Mouse (Mus musculus) forebrain, embryonic 16.5 days (tissue): ENCODE results near the gene Dnmbp. TPM values are rescaled to one million over a fixed set of nuclear protein-coding genes. Genes with fewer than 3 reads are reported as not detected.

ENCODE experiments used
- ATAC-seq: fragments of 200-750 bp; cut with Nextera tagmentation; 2 replicates; pipeline ENCODE4 v1.8.0; 2017; ENCODE audit warnings: mild to moderate bottlenecking, moderate library complexity
- H3K27ac ChIP-seq: fragments of 300-500 bp; sonication (generic); 2 replicates; pipeline ENCODE4 v1.5.1; 2014; ENCODE audit warnings: low read length, control low read depth
- H3K27me3 ChIP-seq: fragments of 300-500 bp; sonication (generic); replicated peaks from 2 replicates; pipeline ENCODE4 v1.6.1; 2014; ENCODE audit warnings: low read length; ENCODE audit not compliant: control insufficient read depth, insufficient read depth
- H3K36me3 ChIP-seq: fragments of 300-500 bp; sonication (generic); 2 replicates; pipeline ENCODE4 v1.6.1; 2014; ENCODE audit not compliant: control insufficient read depth, insufficient read depth
- H3K4me1 ChIP-seq: fragments of 300-500 bp; sonication (generic); replicated peaks from 2 replicates; pipeline ENCODE4 v1.6.1; 2014; ENCODE audit warnings: low read length; ENCODE audit not compliant: control insufficient read depth, insufficient read depth
- H3K4me2 ChIP-seq: fragments of 300-500 bp; sonication (generic); 2 replicates; pipeline ENCODE4 v1.6.1; 2014; ENCODE audit warnings: mild to moderate bottlenecking, low read length, control low read depth
- H3K4me3 ChIP-seq: fragments of 300-500 bp; sonication (generic); replicated peaks from 2 replicates; pipeline ENCODE4 v1.5.1; 2014; ENCODE audit warnings: mild to moderate bottlenecking, low read length, control low read depth
- H3K9ac ChIP-seq: fragments of 300-500 bp; sonication (generic); replicated peaks from 2 replicates; pipeline ENCODE4 v1.6.1; 2014; ENCODE audit warnings: low read depth, low read length, control low read depth
- H3K9me3 ChIP-seq: fragments of 300-500 bp; sonication (generic); 2 replicates; pipeline ENCODE4 v1.6.1; 2016; ENCODE audit warnings: low read length; ENCODE audit not compliant: control insufficient read depth
- WGBS: fragments of 180-500 bp; shearing (Covaris S2); extraction: QIAGEN DNeasy Blood & Tissue Kit; methylation state at CpG from one replicate; pipeline ENCODE4 v1.1.7; 2014; 5-methylcytosine and 5-hydroxymethylcytosine counted together
- polyA plus RNA-seq: library from polyadenylated mRNA; unstranded; fragments of >200 nt; fragmentation: Nextera tagmentation; extraction: Ambion mirVana; gene quantifications from 2 replicates; pipeline ENCODE4 v1.2.1, GENCODE M21; 2015

Gene Dnmbp
- polyA plus RNA-seq, 1 experiment from 2014 or later: 7.3 TPM

- Histone ChIP-seq H3K27ac (no peak overlapping the region), H3K36me3 (no peaks in the 10 kb centered on the region), H3K27me3 (no peaks in the 10 kb centered on the region), H3K4me3 (no peak overlapping the region), H3K4me1 (no peaks in the 10 kb centered on the region), H3K9ac (no peak overlapping the region), H3K4me2 (no peak overlapping the region), H3K9me3 (no peaks in the 10 kb centered on the region)
- no peak for ATAC-seq
- 45% methylated on average over 4 of the region's 4 CpGs for WGBS
Measured at GRCm38 (mm10) chr19:43809331-43809730, 130.7 kb downstream of the Dnmbp start.

- Histone ChIP-seq H3K27ac (no peak overlapping the region), H3K27me3 (no peaks in the 10 kb centered on the region), H3K36me3 (no peaks in the 10 kb centered on the region), H3K4me1 (no peaks in the 10 kb centered on the region), H3K4me2 (no peak overlapping the region), H3K9me3 (no peaks in the 10 kb centered on the region), H3K9ac (no peak overlapping the region), H3K4me3 (no peak overlapping the region)
- 78% methylated on average over 10 of the region's 10 CpGs for WGBS
- ATAC-seq: no peak
Measured at GRCm38 (mm10) chr19:43803866-43804265, 136.1 kb downstream of the Dnmbp start.

DNA sequence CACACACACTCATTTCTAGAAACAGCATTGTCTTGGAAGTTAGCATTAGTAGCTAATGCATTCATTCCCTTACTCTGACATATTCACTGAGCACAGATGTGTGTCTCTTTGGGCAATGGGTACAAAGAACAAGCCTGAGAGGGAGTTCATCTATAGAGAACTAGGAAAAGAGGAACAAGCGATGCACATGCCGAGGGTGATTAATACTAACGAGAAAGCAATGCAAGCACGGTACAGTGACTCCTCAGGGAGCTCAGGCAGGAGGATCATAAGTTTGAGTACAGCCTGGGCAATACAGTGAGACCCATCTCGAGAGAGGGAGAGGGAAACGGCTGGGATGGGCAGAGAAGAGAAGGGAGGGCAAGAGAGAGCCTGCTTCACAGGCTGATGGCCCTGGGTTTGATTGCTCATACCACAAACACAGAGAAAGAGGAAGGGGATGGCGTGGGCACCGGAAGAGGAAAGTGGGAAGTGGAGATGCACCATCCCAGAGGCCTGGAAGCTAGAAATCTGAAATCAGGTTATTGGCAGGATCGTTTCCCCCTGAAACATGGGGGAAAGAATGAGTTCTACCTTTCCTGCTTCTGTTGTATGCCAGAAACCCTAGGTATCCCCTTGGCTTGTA, 138.5 kb downstream of the Dnmbp start:
- 74% methylated on average over 9 of the region's 9 CpGs for WGBS
- H3K4me1 ChIP-seq: no peaks in the 10 kb centered on the region

DNA sequence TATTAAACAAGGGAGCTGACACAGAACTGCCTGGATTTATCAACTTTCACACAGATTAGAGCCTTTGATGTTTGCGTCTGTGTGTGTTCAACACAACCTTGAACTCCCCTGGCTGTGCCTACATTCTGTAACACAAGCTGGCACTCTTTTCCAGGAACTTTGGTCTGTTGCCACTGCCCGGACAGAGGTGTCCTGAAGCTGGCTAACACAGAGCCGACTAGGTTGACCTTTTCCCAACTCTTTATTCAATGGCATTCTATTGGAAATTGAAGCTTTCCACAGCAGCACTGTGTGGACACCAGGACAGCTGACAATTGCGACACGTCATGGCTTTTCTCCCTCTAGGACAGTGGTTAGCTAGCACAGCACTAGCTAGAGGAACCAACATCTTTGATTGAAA, 142.8 kb downstream of the Dnmbp start:
- no peak overlapping the region for H3K9ac ChIP-seq
- no peaks in the 10 kb centered on the region for H3K27me3 ChIP-seq
- WGBS: 82% methylated on average over 5 of the region's 5 CpGs
- no peak for ATAC-seq
- no peaks in the 10 kb centered on the region for H3K36me3 ChIP-seq
- H3K27ac ChIP-seq: no peak overlapping the region
- no peak overlapping the region for H3K4me3 ChIP-seq
- no peaks in the 10 kb centered on the region for H3K9me3 ChIP-seq
- no peak overlapping the region for H3K4me2 ChIP-seq
- no peaks in the 10 kb centered on the region for H3K4me1 ChIP-seq

More for the DNA sequence above, 138.5 kb downstream of the Dnmbp start:
- Histone ChIP-seq H3K27ac (no peak overlapping the region), H3K36me3 (no peaks in the 10 kb centered on the region), H3K4me3 (no peak overlapping the region), H3K9me3 (no peaks in the 10 kb centered on the region), H3K4me2 (no peak overlapping the region), H3K9ac (no peak overlapping the region), H3K27me3 (no peaks in the 10 kb centered on the region)
- no peak for ATAC-seq

Other genes starting within 250 kb of the Dnmbp start
- gene Cutc, start 187.2 kb downstream of the Dnmbp start, polyA plus RNA-seq: 6.5 and 7.8 TPM in 2 replicates
- 10.4 and 11.8 TPM in 2 replicates for gene Cox15, start 187.2 kb downstream of the Dnmbp start, polyA plus RNA-seq
- not detected in 2 replicates for gene Abcc2, start 158.0 kb downstream of the Dnmbp start, polyA plus RNA-seq
- 0.21 and 0.39 TPM in 2 replicates for gene Cpn1, start 46.4 kb upstream of the Dnmbp start, polyA plus RNA-seq
- gene Cyp2c23, start 89.0 kb upstream of the Dnmbp start, polyA plus RNA-seq: not detected in 2 replicates
- gene Erlin1, start 129.6 kb upstream of the Dnmbp start, polyA plus RNA-seq: 20.8 and 23.5 TPM in 2 replicates
- gene Chuk, start 167.3 kb upstream of the Dnmbp start, polyA plus RNA-seq: 61.7 and 72.4 TPM in 2 replicates
- gene Cwf19l1, start 195.7 kb upstream of the Dnmbp start, polyA plus RNA-seq: 39.7 and 44.0 TPM in 2 replicates
- gene Bloc1s2, start 206.3 kb upstream of the Dnmbp start, polyA plus RNA-seq: 150 and 152 TPM in 2 replicates